Mouse (Mus musculus) CH12.LX (cell line): Measurements from ENCODE around the gene Gon7. TPM values are rescaled to one million over a fixed set of nuclear protein-coding genes. Genes with fewer than 3 reads are reported as not detected.

Experiments used
- DNase-seq: peaks from one replicate; pipeline ENCODE4 v3.0.0-alpha.2; 2013; ENCODE audit errors: extremely low read depth
- H3K27ac ChIP-seq: 2 replicates; pipeline ENCODE4 v1.5.1; 2012; ENCODE audit warnings: low read depth, mild to moderate bottlenecking, control low read depth, moderate library complexity; ENCODE audit not compliant: insufficient read depth
- H3K27me3 ChIP-seq: replicated peaks from 2 replicates; pipeline ENCODE3; 2012; ENCODE audit warnings: inconsistent platforms
- H3K36me3 ChIP-seq, 2 experiments: replicated peaks in 1 of 2; 2 replicates each; pipeline versions ENCODE3 to v1.6.1; 2012; ENCODE audit warnings: inconsistent platforms in 1 of 2, low read length in 1 of 2, mild to moderate bottlenecking in 1 of 2, mixed read lengths in 1 of 2, moderate library complexity in 1 of 2; ENCODE audit not compliant: control insufficient read depth in 1 of 2, insufficient read depth in 1 of 2
- H3K4me1 ChIP-seq, 2 experiments: 2 replicates each; pipeline ENCODE4 v1.6.1; 2012; ENCODE audit warnings: inconsistent platforms in 1 of 2, moderate library complexity in 1 of 2; ENCODE audit not compliant: insufficient read depth in 2 of 2, control insufficient read depth in 1 of 2
- H3K4me2 ChIP-seq: 2 replicates; pipeline ENCODE4 v1.6.1; 2012; ENCODE audit warnings: low read depth, mild to moderate bottlenecking, control low read depth; ENCODE audit not compliant: poor library complexity, insufficient read depth, severe bottlenecking
- H3K4me3 ChIP-seq, 3 experiments: fragments of 150-350 bp in 1 of 3; sonication (generic) in 1 of 3; replicated peaks in 1 of 3; 2 replicates each; pipeline versions ENCODE3 to v1.5.1; 2011 to 2012; ENCODE audit warnings: low read depth in 2 of 3, low read length in 2 of 3, mild to moderate bottlenecking in 2 of 3, moderate library complexity in 2 of 3, control low read depth in 1 of 3, improper control_type of control experiment in 1 of 3, inconsistent platforms in 1 of 3, mixed read lengths in 1 of 3; ENCODE audit not compliant: poor library complexity in 1 of 3
- H3K79me2 ChIP-seq: replicated peaks from 2 replicates; pipeline ENCODE4 v1.6.1; 2012; ENCODE audit warnings: mild to moderate bottlenecking, moderate library complexity; ENCODE audit not compliant: control insufficient read depth, poor library complexity, insufficient read depth, severe bottlenecking; ENCODE audit errors: extremely low read depth
- H3K9ac ChIP-seq: 2 replicates; pipeline ENCODE4 v1.6.1; 2012; ENCODE audit warnings: low read depth, mild to moderate bottlenecking, control low read depth, moderate library complexity; ENCODE audit not compliant: insufficient read depth
- H3K9me3 ChIP-seq: replicated peaks from 2 replicates; pipeline ENCODE3; 2012; ENCODE audit warnings: low read length, inconsistent platforms, mixed read lengths
- CHD1 ChIP-seq: IDR thresholded peaks from 2 replicates; pipeline ENCODE4 v1.6.1; 2012; ENCODE audit warnings: low read depth, low read length, improper control_type of control experiment, inconsistent platforms
- CHD2 ChIP-seq: IDR thresholded peaks from 2 replicates; pipeline ENCODE4 v1.6.1; 2011; ENCODE audit warnings: low read length, improper control_type of control experiment
- CTCF ChIP-seq, 2 experiments: IDR thresholded peaks in 1 of 2; conservative IDR thresholded peaks in 1 of 2; 2 replicates each; pipeline ENCODE4 v1.5.1; 2011 to 2012; ENCODE audit warnings: low read depth in 2 of 2, low read length in 2 of 2, improper control_type of control experiment in 1 of 2, inconsistent platforms in 1 of 2, mild to moderate bottlenecking in 1 of 2, moderate library complexity in 1 of 2
- EP300 ChIP-seq: IDR thresholded peaks from 2 replicates; pipeline ENCODE4 v1.6.1; 2011; ENCODE audit warnings: low read length, improper control_type of control experiment
- HCFC1 ChIP-seq: IDR thresholded peaks from 2 replicates; pipeline ENCODE4 v1.6.1; 2012; ENCODE audit warnings: low read depth, mild to moderate bottlenecking, inconsistent platforms, low read length, improper control_type of control experiment
- IRF4 ChIP-seq: IDR thresholded peaks from 2 replicates; pipeline ENCODE4 v1.6.1; 2014; ENCODE audit warnings: low read depth, mild to moderate bottlenecking, inconsistent platforms, low read length, improper control_type of control experiment
- JUN ChIP-seq: IDR thresholded peaks from 2 replicates; pipeline ENCODE4 v1.6.1; 2011; ENCODE audit warnings: low read depth, mild to moderate bottlenecking, low read length, improper control_type of control experiment, moderate library complexity; ENCODE audit not compliant: insufficient read depth
- JUND ChIP-seq: conservative IDR thresholded peaks from 2 replicates; pipeline ENCODE4 v1.6.1; 2011; ENCODE audit warnings: low read depth, low read length, improper control_type of control experiment
- KAT2A ChIP-seq: IDR thresholded peaks from 2 replicates; pipeline ENCODE4 v1.6.1; 2012; ENCODE audit warnings: low read length, improper control_type of control experiment, inconsistent platforms; ENCODE audit not compliant: insufficient replicate concordance
- MAX ChIP-seq: IDR thresholded peaks from 2 replicates; pipeline ENCODE4 v1.6.1; 2011; ENCODE audit warnings: low read length, improper control_type of control experiment
- MEF2A ChIP-seq: IDR thresholded peaks from 2 replicates; pipeline ENCODE4 v1.6.1; 2014; ENCODE audit warnings: low read depth, mild to moderate bottlenecking, inconsistent platforms, low read length, improper control_type of control experiment, borderline replicate concordance
- MXI1 ChIP-seq: IDR thresholded peaks from 2 replicates; pipeline ENCODE4 v1.6.1; 2011; ENCODE audit warnings: mild to moderate bottlenecking, low read depth, low read length, improper control_type of control experiment
- PAX5 ChIP-seq: IDR thresholded peaks from 2 replicates; pipeline ENCODE4 v1.6.1; 2012; ENCODE audit warnings: low read length, inconsistent platforms, mixed read lengths
- RAD21 ChIP-seq: IDR thresholded peaks from 2 replicates; pipeline ENCODE4 v1.6.1; 2011; ENCODE audit warnings: low read depth, mild to moderate bottlenecking, low read length, improper control_type of control experiment, moderate library complexity
- SIN3A ChIP-seq: IDR thresholded peaks from 2 replicates; pipeline ENCODE4 v1.6.1; 2012; ENCODE audit warnings: low read length, improper control_type of control experiment, inconsistent platforms
- SMC3 ChIP-seq: IDR thresholded peaks from 2 replicates; pipeline ENCODE4 v1.6.1; 2011; ENCODE audit warnings: low read depth, low read length, improper control_type of control experiment
- TBP ChIP-seq: conservative IDR thresholded peaks from 2 replicates; pipeline ENCODE4 v1.6.1; 2011; ENCODE audit warnings: low read depth, low read length, improper control_type of control experiment
- TCF12 ChIP-seq: IDR thresholded peaks from 2 replicates; pipeline ENCODE4 v1.6.1; 2014; ENCODE audit warnings: low read depth, mild to moderate bottlenecking, inconsistent platforms, low read length, improper control_type of control experiment
- UBTF ChIP-seq: IDR thresholded peaks from 2 replicates; pipeline ENCODE4 v1.6.1; 2012; ENCODE audit warnings: low read depth, mild to moderate bottlenecking, inconsistent platforms, low read length, improper control_type of control experiment, moderate library complexity
- ZC3H11A ChIP-seq: IDR thresholded peaks from 2 replicates; pipeline ENCODE4 v1.6.1; 2012; ENCODE audit warnings: low read depth, mild to moderate bottlenecking, inconsistent platforms, low read length, improper control_type of control experiment
- ZKSCAN1 ChIP-seq: IDR thresholded peaks from 2 replicates; pipeline ENCODE4 v1.6.1; 2012; ENCODE audit warnings: low read depth, inconsistent platforms, low read length, improper control_type of control experiment, borderline replicate concordance
- ZMIZ1 ChIP-seq: IDR thresholded peaks from 2 replicates; pipeline ENCODE4 v1.6.1; 2012; ENCODE audit warnings: low read depth, mild to moderate bottlenecking, inconsistent platforms, low read length, improper control_type of control experiment
- ZNF384 ChIP-seq: IDR thresholded peaks from 2 replicates; pipeline ENCODE4 v1.6.1; 2012; ENCODE audit warnings: low read depth, low read length, improper control_type of control experiment, inconsistent platforms
- dilution Hi-C: fragments of 300-500 bp; cut with MboI; formaldehyde crosslinking; loops from 2 replicates; pipeline ENCODE4 v1.14.3; 2020; ENCODE audit warnings: low sequenced_read_pairs; ENCODE audit not compliant: extremely low pct_unique_long_range_greater_than_20kb, extremely low pct_ligation_motif_present
- in situ Hi-C: fragments of 300-500 bp; cut with MboI; formaldehyde crosslinking; loops from 3 replicates; pipeline ENCODE4 v1.14.3; 2019; ENCODE audit warnings: low sequenced_read_pairs, low pct_ligation_motif_present, low pct_unique_long_range_greater_than_20kb, mixed read lengths
- polyA plus RNA-seq: library from polyadenylated mRNA; unstranded; fragments of >175 nt; gene quantifications from 2 replicates; pipeline ENCODE4 v1.2.1, GENCODE M21; 2012; ENCODE audit warnings: low read depth; ENCODE audit not compliant: insufficient read length
- total RNA-seq, 2 experiments: library from RNA; depleted of rRNA; stranded (reverse); fragments of 300-350 nt in 1 of 2; fragments of >200 nt in 1 of 2; gene quantifications; 2 replicates each; pipeline ENCODE4 v1.2.3; 2012 to 2014

The Gon7 gene
- total and polyA plus RNA-seq, 3 experiments = 20.9 to 30.0 (median 21.1) TPM

DNA sequence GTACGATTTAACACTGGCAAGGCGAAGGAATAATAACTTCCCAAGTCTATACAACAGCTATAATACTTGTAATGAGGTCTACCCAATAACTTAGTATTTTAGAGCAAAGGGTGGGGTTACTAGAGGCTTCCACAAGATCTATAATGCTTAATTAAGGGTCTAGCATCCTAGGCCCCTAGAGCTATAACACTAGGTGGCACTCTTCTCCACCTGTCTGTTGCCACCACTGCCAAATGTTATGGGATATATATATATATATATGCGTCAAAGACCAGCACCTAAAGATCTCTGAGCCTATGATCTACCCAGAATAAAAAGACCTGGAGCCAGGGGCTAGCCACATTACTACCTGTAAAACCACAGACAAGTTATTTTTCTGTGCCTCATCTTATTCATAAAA is 17.3 kb downstream of the Gon7 start:
- peaks cover 2 to 14% of the 10 kb centered on the region in 2 experiments for H3K36me3 ChIP-seq
- no peaks in the 10 kb centered on the region for H3K9me3 ChIP-seq
- no peak overlapping the region for H3K27ac ChIP-seq
- no peak overlapping the region for H3K4me3 ChIP-seq
- dilution Hi-C loops = no loop called here
- no peaks in the 10 kb centered on the region for H3K27me3 ChIP-seq
- DNase-seq = no peak
- in situ Hi-C loops = loop anchor here (10.0 kb wide), 1 partner anchor 325 kb away; no protein-coding TSS in a partner anchor
- peaks cover 7% of the 10 kb centered on the region for H3K79me2 ChIP-seq
- peaks cover 0 to 20% of the 10 kb centered on the region in 2 experiments; a peak in 2 of 4 replicates for H3K4me1 ChIP-seq
- no peak overlapping the region for H3K9ac ChIP-seq
- no peak overlapping the region for H3K4me2 ChIP-seq
- no peak for TF ChIP-seq MAX
- no peak for TF ChIP-seq TCF12
- no peak for TF ChIP-seq PAX5
- TF ChIP-seq ZMIZ1 = no peak
- TF ChIP-seq SMC3 = peak; percentile 54
- peak in 1 of 2 experiments; percentile 72; a peak in 2 of 4 replicates for TF ChIP-seq CTCF (conservative IDR thresholded peaks at IDR 0.05 in 1 of 2, IDR thresholded peaks at IDR 0.05 in 1 of 2; ENCODE audit: low read depth in 2 of 2, low read length in 2 of 2)
- no peak for TF ChIP-seq CHD1
- TF ChIP-seq ZKSCAN1 = no peak
- no peak for TF ChIP-seq JUND
- TF ChIP-seq MEF2A = no peak
- TF ChIP-seq KAT2A = no peak
- no peak for TF ChIP-seq ZNF384
- no peak for TF ChIP-seq IRF4
- TF ChIP-seq JUN = no peak
- TF ChIP-seq SIN3A = no peak
- no peak for TF ChIP-seq EP300
- peak; percentile 65 for TF ChIP-seq RAD21

DNA sequence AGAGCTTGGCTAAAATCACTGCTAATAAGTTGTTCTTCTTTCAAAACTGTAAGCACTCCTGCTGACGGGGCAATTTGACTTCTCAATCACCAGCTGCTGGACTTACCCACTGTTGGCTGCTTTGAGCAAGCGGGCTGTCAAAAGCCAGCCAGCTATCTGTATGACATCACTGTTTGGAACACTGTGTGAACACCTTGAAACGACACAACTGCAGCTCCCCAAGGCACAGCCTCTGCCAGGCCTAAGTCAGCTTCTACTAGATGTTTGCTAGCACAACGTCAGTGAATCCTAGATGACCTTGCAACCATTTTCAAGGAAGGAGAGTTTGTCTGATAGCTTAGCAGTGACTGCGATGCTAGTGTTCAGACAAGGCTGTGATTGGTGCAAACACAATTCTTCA is 18.5 kb downstream of the Gon7 start:
- Histone ChIP-seq H3K36me3 (peaks cover 2 to 14% of the 10 kb centered on the region in 2 experiments), H3K27ac (no peak overlapping the region), H3K79me2 (no peaks in the 10 kb centered on the region), H3K9ac (no peak overlapping the region), H3K27me3 (no peaks in the 10 kb centered on the region), H3K4me1 (peaks cover 0 to 15% of the 10 kb centered on the region in 2 experiments; a peak in 2 of 4 replicates), H3K4me2 (no peak overlapping the region), H3K4me3 (no peak overlapping the region), H3K9me3 (no peaks in the 10 kb centered on the region)
- no peak for DNase-seq
- in situ Hi-C loops (no loop called here), dilution Hi-C loops (no loop called here)
- TF ChIP-seq UBTF (no peak), CHD2 (no peak), HCFC1 (no peak), MAX (no peak), TBP (no peak), ZC3H11A (no peak), MXI1 (no peak)
